Mouse (Mus musculus): Measurements from ENCODE around the gene Usp6nl. TPM values are rescaled to one million over a fixed set of nuclear protein-coding genes. Genes with fewer than 3 reads are reported as not detected.

The Usp6nl gene
- polyA plus RNA-seq, 1 experiment from 2014 or later, result 8.9 TPM

DNA sequence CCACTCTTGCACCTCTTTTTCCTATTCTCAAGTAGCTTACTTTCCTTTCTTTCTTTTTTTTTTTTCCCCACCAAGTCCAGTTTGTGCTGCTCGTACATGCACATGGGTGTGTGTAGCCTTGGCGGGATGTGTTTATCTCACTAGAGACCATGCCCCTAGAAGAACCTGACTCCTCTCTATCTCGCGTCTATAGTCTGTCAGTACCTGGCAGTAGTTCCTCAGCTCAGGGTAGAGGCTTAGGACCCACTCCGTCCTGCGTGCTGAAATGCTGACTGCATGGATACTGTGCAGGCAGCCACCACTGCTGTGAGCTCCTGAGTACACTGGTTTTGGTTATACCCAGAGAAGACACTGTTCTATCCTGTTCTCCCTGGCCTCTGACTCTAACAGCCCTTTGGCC lies 69.5 kb downstream of the Usp6nl start:
- H3K9me3 ChIP-seq, result no peaks in the 10 kb centered on the region
- no peaks in the 10 kb centered on the region for H3K27me3 ChIP-seq (ENCODE audit: insufficient read depth, poor library complexity, severe bottlenecking)
- DNase-seq (ENCODE audit: low spot score), result no peak
- WGBS, result 68% methylated on average over 6 of the region's 6 CpGs
- H3K36me3 ChIP-seq, result peaks cover 3% of the 10 kb centered on the region; the same call in 1 of the 2 replicates
- no peak overlapping the region for H3K4me3 ChIP-seq
- H3K27ac ChIP-seq, result no peak overlapping the region
- peaks cover 44% of the 10 kb centered on the region for H3K4me1 ChIP-seq

DNA sequence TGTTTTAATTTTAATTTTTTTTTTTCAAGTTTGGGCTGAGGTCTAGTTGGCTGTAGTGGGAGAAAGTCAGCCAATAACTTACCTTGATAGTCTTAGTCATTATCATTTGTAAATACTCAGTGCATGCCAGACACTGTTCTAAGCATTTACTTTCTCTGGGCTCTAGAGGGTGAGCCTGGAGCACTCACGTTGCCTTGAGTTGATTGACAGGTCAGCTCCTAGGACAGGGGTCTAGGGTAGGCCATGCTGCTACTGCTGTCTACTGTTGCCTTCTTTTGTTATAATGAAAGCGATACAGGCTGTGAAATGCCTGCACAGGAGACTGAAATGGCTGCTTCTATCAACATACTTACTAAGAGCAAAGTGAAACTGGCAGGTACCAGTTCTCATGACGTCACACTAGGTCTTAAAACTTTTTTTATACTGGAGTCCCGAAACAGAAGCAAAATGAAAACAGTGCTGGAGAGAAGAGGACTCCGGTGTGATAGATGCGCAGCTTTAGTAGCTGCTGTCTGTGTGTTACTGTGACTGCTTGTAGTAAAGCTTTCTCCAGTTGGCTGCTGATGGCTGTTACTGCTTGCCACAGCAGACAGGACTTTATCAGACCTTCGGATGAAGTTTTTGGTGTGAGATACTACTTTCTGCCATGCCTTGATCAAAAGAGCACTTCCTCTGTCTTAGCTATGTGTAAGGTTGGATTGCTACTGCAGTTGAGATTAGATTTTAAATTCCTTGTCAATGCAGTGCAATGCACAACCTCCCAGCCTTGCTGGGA lies 73.6 kb downstream of the Usp6nl start:
- peaks cover 3% of the 10 kb centered on the region; the same call in 1 of the 2 replicates for H3K36me3 ChIP-seq
- WGBS, result 68% methylated on average over 7 of the region's 7 CpGs
- 0 out of 2 replicates have a peak overlapping the region, but pooled peaks have one; percentile 25 for H3K27ac ChIP-seq
- peaks cover 26% of the 10 kb centered on the region for H3K4me1 ChIP-seq
- H3K9me3 ChIP-seq, result no peaks in the 10 kb centered on the region
- no peak for DNase-seq (ENCODE audit: low spot score)
- H3K4me3 ChIP-seq, result no peak overlapping the region
- no peaks in the 10 kb centered on the region for H3K27me3 ChIP-seq (ENCODE audit: insufficient read depth, poor library complexity, severe bottlenecking)

DNA sequence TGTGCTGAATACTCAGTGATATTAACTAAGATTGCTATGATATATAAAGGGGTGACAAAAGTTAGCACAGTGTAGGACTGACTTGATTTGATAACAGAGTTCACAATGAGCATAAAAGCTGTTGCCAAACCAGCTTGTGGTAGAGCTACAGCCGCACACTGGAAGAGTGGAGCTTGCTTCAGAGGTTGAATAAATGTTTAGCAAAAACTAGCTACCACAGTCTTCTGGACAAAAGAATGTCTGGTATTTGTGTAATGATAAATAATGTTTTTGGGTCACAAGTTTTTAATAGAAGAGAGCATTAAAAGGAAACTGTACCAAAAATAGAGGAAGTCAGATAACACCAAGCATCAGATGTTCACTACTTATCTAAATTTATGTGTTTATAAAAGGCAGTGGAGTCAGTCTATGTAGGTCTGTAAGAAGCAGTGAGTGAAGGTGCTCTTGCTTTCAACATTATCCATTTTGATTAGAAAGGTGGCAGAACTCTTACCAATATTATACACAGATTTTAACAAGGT lies 74.2 kb downstream of the Usp6nl start:
- H3K9me3 ChIP-seq, result no peaks in the 10 kb centered on the region
- 90% methylated on average over 1 of the region's 1 CpGs for WGBS
- no peaks in the 10 kb centered on the region for H3K27me3 ChIP-seq (ENCODE audit: insufficient read depth, poor library complexity, severe bottlenecking)
- H3K4me3 ChIP-seq, result no peak overlapping the region
- peaks cover 24% of the 10 kb centered on the region for H3K4me1 ChIP-seq
- peaks cover 3% of the 10 kb centered on the region; the same call in 1 of the 2 replicates for H3K36me3 ChIP-seq
- DNase-seq (ENCODE audit: low spot score), result no peak
- H3K27ac ChIP-seq, result no peak overlapping the region

DNA sequence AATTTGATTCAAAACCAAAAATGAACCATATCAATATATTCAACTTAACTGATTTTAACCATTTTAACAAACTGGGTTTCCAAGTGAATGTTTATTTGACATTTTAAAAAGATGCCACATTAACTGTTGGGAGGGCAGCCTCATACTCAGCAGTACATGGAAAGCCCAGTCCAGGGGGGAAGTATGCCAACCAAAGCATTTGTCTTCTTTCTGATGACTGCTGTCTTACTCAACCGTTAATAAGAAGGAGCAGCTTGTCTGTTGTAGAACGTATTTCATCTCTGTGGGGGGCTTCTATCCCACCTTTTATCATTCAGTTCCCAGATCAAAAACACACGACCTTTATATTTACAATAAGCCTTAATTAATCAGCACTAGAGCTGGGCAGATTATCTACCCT lies 74.7 kb downstream of the Usp6nl start:
- H3K27ac ChIP-seq, result no peak overlapping the region
- H3K36me3 ChIP-seq, result peaks cover under 1% of the 10 kb centered on the region; the same call in 1 of the 2 replicates
- peaks cover 24% of the 10 kb centered on the region for H3K4me1 ChIP-seq
- H3K27me3 ChIP-seq (ENCODE audit: insufficient read depth, poor library complexity, severe bottlenecking), result no peaks in the 10 kb centered on the region
- H3K4me3 ChIP-seq, result no peak overlapping the region
- H3K9me3 ChIP-seq, result no peaks in the 10 kb centered on the region
- WGBS, result 69% methylated on average over 3 of the region's 3 CpGs
- no peak for DNase-seq (ENCODE audit: low spot score)

DNA sequence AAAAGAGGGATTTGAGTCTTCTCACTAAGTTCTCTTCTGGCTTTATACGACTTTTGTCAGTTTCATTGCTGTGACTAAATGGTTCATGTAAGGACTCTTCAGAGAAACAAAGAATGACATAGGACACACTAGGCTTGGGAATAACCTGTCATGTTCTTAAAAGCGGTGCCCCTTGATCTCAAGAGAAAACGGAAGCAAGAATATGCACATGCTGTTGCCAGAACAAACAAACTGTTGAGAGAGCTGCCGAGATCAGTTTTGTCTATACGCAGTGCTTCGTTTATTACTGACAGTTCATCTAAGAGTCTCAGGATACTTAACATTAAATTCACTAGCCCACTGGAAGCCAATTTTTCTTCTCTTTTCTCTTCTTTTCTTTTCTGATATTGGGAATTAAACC lies 76.4 kb downstream of the Usp6nl start:
- H3K36me3 ChIP-seq, result 0 out of 2 replicates have a peak, but pooled peaks cover 5% of the 10 kb centered on the region
- no peaks in the 10 kb centered on the region for H3K27me3 ChIP-seq (ENCODE audit: insufficient read depth, poor library complexity, severe bottlenecking)
- H3K4me3 ChIP-seq, result no peak overlapping the region
- 89% methylated on average over 6 of the region's 6 CpGs for WGBS
- DNase-seq (ENCODE audit: low spot score), result no peak
- H3K27ac ChIP-seq, result no peak overlapping the region
- H3K4me1 ChIP-seq, result peaks cover 28% of the 10 kb centered on the region
- H3K9me3 ChIP-seq, result no peaks in the 10 kb centered on the region

DNA sequence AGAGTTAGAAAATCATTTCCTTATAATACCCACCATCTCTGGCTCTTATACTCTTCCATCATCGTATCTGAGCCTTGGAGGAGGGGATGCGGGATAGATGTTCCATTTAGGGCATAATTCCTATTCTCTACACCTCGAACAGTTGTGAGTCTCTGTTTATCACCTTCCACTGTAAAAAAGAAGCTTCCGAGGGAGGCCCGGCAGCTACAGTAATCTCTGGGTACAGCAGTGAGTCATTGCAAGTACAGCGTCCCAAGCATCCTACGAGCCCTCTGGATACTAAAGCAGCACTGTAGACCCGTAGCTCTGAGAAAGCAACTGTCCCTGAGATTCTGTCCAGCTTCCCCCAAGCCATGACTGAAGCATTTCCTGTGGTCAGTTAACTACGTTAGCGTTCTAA lies 78.6 kb downstream of the Usp6nl start:
- 0 out of 2 replicates have a peak, but pooled peaks cover 5% of the 10 kb centered on the region for H3K36me3 ChIP-seq
- H3K27ac ChIP-seq, result no peak overlapping the region
- no peak for DNase-seq (ENCODE audit: low spot score)
- no peaks in the 10 kb centered on the region for H3K27me3 ChIP-seq (ENCODE audit: insufficient read depth, poor library complexity, severe bottlenecking)
- 81% methylated on average over 10 of the region's 10 CpGs for WGBS
- H3K4me3 ChIP-seq, result no peak overlapping the region
- H3K4me1 ChIP-seq, result peaks cover 26% of the 10 kb centered on the region
- no peaks in the 10 kb centered on the region for H3K9me3 ChIP-seq

DNA sequence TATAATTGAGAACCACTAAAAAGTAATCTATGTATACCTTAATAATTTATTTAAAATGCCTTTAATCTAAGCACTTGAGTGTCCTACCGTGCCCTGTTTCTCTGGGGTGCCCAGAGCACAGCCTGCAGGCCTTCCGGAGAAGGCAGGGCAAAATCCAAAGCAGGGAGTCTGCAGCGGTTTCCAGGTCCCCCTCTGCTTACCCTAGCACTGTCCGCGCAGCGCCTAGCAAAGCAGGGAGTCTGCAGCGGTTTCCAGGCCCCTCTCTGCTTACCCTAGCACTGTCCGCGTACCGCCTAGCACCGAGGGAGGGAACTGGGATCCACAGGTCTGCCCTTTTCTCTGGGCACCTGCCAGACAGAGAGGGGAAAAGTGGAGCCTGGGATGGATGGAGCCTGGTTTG lies 80.9 kb downstream of the Usp6nl start:
- WGBS, result 9% methylated on average over 11 of the region's 11 CpGs
- no peak overlapping the region for H3K27ac ChIP-seq
- peak; percentile 82 for DNase-seq (ENCODE audit: low spot score)
- H3K9me3 ChIP-seq, result no peaks in the 10 kb centered on the region
- H3K4me3 ChIP-seq, result no peak overlapping the region
- H3K4me1 ChIP-seq, result peaks cover 27% of the 10 kb centered on the region
- no peaks in the 10 kb centered on the region for H3K27me3 ChIP-seq (ENCODE audit: insufficient read depth, poor library complexity, severe bottlenecking)
- 0 out of 2 replicates have a peak, but pooled peaks cover 5% of the 10 kb centered on the region for H3K36me3 ChIP-seq

DNA sequence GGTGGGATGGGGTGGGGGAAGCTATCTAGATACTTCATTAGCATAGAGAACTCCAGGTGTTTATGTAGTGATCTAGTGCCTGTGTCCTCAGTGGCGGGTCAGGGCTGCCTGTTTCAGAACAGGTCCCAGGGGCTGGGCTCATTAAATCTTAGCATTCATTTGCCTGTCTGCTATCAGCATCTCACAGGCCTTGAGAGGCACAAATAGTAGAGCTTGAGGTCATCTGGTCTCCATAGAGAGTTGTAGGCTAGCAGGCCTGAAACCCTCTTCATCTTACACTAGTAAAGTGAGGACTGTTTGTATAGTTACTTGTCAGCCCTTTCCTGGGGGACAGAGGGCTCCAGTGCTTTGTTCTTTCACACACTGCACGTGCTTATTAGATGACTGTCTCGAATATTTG lies 81.5 kb downstream of the Usp6nl start:
- H3K36me3 ChIP-seq, result peaks cover 6% of the 10 kb centered on the region; the same call in 1 of the 2 replicates
- WGBS, result 54% methylated on average over 3 of the region's 3 CpGs
- peak overlapping the region; percentile 7; the same call in 1 of the 2 replicates for H3K27ac ChIP-seq

DNA sequence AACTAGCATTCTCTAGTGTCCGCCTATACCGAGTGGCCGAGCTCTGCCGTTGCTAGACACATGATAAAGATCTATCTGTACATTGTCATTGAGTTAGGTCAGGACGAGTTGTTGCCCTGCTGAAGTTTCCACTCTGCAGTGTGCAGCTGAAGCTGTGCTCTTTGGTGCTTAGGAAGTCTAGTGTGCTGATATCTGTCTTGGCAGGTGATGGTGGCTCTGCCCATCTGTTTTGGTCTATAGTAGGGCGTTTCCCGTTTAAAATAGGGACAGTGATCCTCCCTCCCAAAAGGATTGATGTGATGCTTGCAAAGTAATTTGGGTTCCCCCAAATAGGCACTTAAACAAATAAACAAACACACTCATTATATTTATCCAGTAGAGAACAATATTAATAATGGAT lies 82.2 kb downstream of the Usp6nl start:
- WGBS, result 52% methylated on average over 7 of the region's 7 CpGs
- no peak for DNase-seq (ENCODE audit: low spot score)

More for the DNA sequence above, 81.5 kb downstream of the Usp6nl start:
- Histone ChIP-seq H3K4me3 (no peak overlapping the region), H3K9me3 (no peaks in the 10 kb centered on the region), H3K4me1 (peaks cover 27% of the 10 kb centered on the region), H3K27me3 (ENCODE audit: insufficient read depth, poor library complexity, severe bottlenecking) (no peaks in the 10 kb centered on the region)
- DNase-seq (ENCODE audit: low spot score), result no peak

DNA sequence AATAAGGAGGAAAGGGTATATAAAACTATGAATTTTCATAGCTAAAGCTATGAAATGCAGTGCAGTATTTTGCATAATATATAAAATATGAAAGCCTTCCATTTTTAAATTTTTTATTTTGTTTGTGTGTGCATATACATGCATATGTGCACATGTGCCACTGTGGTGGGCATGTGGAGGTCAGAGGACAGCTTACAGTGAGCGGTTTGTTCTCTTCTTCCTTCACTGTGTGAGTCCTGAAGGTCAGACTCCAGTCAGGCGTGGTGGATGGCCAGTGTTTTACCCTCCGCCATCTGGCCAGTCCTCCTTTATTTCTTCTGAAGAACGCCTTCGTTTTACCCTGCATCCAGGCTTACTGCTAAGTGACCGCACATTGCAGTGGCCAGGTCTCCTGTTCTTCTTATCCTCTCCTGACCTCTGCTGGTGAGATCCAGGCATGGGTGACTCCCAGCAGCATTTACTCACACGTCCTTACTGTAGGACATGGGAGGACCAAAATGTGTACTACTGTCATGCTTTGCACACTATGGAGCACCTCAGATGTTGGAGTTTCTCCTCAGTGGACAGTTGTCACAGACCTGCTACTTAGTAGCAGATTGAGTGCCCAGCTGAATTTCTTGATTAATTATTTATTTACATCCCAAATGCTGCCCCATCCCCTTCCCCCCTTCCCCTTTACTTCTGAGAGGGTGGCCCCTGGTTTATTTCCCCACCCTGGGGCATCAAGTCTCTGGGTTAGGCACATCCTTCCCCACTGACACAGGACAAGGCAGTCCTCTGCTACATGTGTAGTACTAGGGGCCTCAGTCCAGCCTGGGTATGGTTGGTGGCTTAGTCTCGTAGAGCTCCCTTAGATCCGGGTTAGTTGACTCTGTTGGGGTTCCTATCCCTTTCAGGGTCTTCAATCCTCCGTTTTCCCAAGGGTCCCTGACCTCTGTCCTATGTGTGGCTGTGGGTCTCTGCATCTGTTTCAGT lies 82.9 kb downstream of the Usp6nl start:
- Histone ChIP-seq H3K27ac (0 out of 2 replicates have a peak overlapping the region, but pooled peaks have one; percentile 6), H3K4me3 (no peak overlapping the region), H3K27me3 (ENCODE audit: insufficient read depth, poor library complexity, severe bottlenecking) (no peaks in the 10 kb centered on the region), H3K4me1 (peaks cover 31% of the 10 kb centered on the region), H3K36me3 (peaks cover 13% of the 10 kb centered on the region; the same call in 1 of the 2 replicates), H3K9me3 (no peaks in the 10 kb centered on the region)
- peak; percentile 86 for DNase-seq (ENCODE audit: low spot score)
- 39% methylated on average over 10 of the region's 10 CpGs for WGBS

More for the DNA sequence above, 82.2 kb downstream of the Usp6nl start:
- peaks cover 31% of the 10 kb centered on the region for H3K4me1 ChIP-seq
- peaks cover 12% of the 10 kb centered on the region; the same call in 1 of the 2 replicates for H3K36me3 ChIP-seq
- H3K4me3 ChIP-seq, result no peak overlapping the region
- H3K9me3 ChIP-seq, result no peaks in the 10 kb centered on the region
- no peaks in the 10 kb centered on the region for H3K27me3 ChIP-seq (ENCODE audit: insufficient read depth, poor library complexity, severe bottlenecking)
- peak overlapping the region; percentile 7; the same call in 1 of the 2 replicates for H3K27ac ChIP-seq

DNA sequence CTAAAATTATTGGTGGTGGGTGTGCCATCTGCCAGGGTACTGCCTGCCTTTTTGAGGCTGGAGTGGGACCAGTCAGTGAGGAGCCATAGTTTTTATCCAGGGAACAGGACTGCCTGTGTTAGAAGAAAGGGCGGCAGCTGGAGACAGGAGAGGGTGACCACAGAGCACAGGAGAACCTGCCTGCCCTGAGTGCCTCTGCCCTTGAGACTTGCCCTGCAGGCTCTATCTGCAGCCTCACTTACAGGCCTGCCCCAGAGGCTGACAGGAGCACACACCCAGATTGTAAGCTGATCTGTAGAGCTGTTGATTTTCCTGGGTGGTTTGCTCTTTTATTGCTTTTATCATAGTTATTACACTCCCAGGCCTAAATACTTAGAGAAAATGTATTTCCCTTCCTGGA lies 85.2 kb downstream of the Usp6nl start:
- H3K27me3 ChIP-seq (ENCODE audit: insufficient read depth, poor library complexity, severe bottlenecking), result no peaks in the 10 kb centered on the region
- no peaks in the 10 kb centered on the region for H3K9me3 ChIP-seq
- WGBS, result 41% methylated on average over 1 of the region's 1 CpGs
- peaks cover 28% of the 10 kb centered on the region for H3K4me1 ChIP-seq
- peak overlapping the region; percentile 59 for H3K27ac ChIP-seq
- H3K36me3 ChIP-seq, result peaks cover 15% of the 10 kb centered on the region; the same call in 1 of the 2 replicates
- no peak for DNase-seq (ENCODE audit: low spot score)
- H3K4me3 ChIP-seq, result no peak overlapping the region

DNA sequence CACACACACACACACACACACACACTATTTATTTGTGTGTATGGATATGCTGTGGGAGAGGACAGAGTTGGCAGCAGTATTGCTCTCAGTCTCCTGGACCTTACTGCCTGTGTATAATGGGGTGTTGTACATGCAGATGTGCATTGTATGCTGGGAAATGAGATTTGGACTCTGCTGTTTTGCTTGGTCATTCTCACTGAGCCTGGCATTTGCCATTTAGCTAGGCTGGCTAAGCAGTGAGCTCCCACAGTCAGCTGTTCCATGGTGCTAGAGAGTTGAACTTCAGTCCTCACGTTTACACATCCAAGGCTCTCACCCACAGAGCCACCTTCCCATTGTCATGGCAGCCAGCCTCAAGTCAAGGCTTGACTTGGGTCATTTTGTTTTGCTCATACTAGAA lies 90.2 kb downstream of the Usp6nl start:
- peaks cover 9% of the 10 kb centered on the region for H3K4me1 ChIP-seq
- no peak for DNase-seq (ENCODE audit: low spot score)
- H3K36me3 ChIP-seq, result peaks cover 34% of the 10 kb centered on the region
- no peak overlapping the region for H3K4me3 ChIP-seq
- no peaks in the 10 kb centered on the region for H3K9me3 ChIP-seq
- H3K27ac ChIP-seq, result no peak overlapping the region
- H3K27me3 ChIP-seq (ENCODE audit: insufficient read depth, poor library complexity, severe bottlenecking), result no peaks in the 10 kb centered on the region
- WGBS, result 91% methylated on average over 1 of the region's 1 CpGs

Data from heart, embryonic 10.5 days (tissue).